Mouse (Mus musculus): ENCODE measurements at regions not wholly inside any gene's neighbourhood (a gene's known extent, or its start where the extent isn't known, plus 50 kb on each side); places are given as distances from the start of the nearest gene placed in this dataset.

- no peaks in the 10 kb centered on the region for H3K79me2 ChIP-seq (ENCODE audit: control insufficient read depth, insufficient read depth, low read length)
- H3K4me1 ChIP-seq (ENCODE audit: control insufficient read depth, insufficient read depth, low read length) = peaks cover 3% of the 10 kb centered on the region
- H3K27ac ChIP-seq (replicated peaks; ENCODE audit: insufficient read depth, low read depth, low read length) = no peak overlapping the region
- peak; percentile 19 for DNase-seq (ENCODE audit: extremely low read depth, low read depth, low spot score)
- no peak overlapping the region for H3K4me3 ChIP-seq (ENCODE audit: insufficient read depth, low read depth, low read length)
- H3K9ac ChIP-seq (ENCODE audit: low read depth, low read length) = no peak overlapping the region
- no peaks in the 10 kb centered on the region for H3K36me3 ChIP-seq (ENCODE audit: control insufficient read depth, insufficient read depth, low read length)
- no peaks in the 10 kb centered on the region for H3K27me3 ChIP-seq (ENCODE audit: control insufficient read depth, insufficient read depth, low read length)
- TF ChIP-seq CTCF (IDR thresholded peaks at IDR 0.05; ENCODE audit: low read depth, low read length) (no peak), POLR2A (IDR thresholded peaks at IDR 0.05; ENCODE audit: extremely low read depth, insufficient read depth, low read length) (no peak)
- WGBS = 84% methylated on average over 1 of the region's 1 CpGs
Observed at GRCm38 (mm10) chr3:52173490-52173889, 68.6 kb upstream of the Maml3 start.

GRCm38 (mm10) chr3:52176108-52176507 is 71.2 kb upstream of the Maml3 start:
- no peak overlapping the region for H3K4me3 ChIP-seq (ENCODE audit: insufficient read depth, low read depth, low read length)
- H3K79me2 ChIP-seq (ENCODE audit: control insufficient read depth, insufficient read depth, low read length) = no peaks in the 10 kb centered on the region
- 80% methylated on average over 8 of the region's 8 CpGs for WGBS
- no peaks in the 10 kb centered on the region for H3K27me3 ChIP-seq (ENCODE audit: control insufficient read depth, insufficient read depth, low read length)
- H3K4me1 ChIP-seq (ENCODE audit: control insufficient read depth, insufficient read depth, low read length) = peaks cover 3% of the 10 kb centered on the region
- H3K9ac ChIP-seq (ENCODE audit: low read depth, low read length) = no peak overlapping the region
- H3K27ac ChIP-seq (replicated peaks; ENCODE audit: insufficient read depth, low read depth, low read length) = no peak overlapping the region
- no peaks in the 10 kb centered on the region for H3K36me3 ChIP-seq (ENCODE audit: control insufficient read depth, insufficient read depth, low read length)
- TF ChIP-seq POLR2A (IDR thresholded peaks at IDR 0.05; ENCODE audit: extremely low read depth, insufficient read depth, low read length) = no peak
- no peak for TF ChIP-seq CTCF (IDR thresholded peaks at IDR 0.05; ENCODE audit: low read depth, low read length)
- no peak for DNase-seq (ENCODE audit: extremely low read depth, low read depth, low spot score)

- H3K79me2 ChIP-seq (ENCODE audit: control insufficient read depth, insufficient read depth, low read length) = no peaks in the 10 kb centered on the region
- no peak overlapping the region for H3K4me3 ChIP-seq (ENCODE audit: insufficient read depth, low read depth, low read length)
- TF ChIP-seq CTCF (IDR thresholded peaks at IDR 0.05; ENCODE audit: low read depth, low read length) = no peak
- no peak for TF ChIP-seq POLR2A (IDR thresholded peaks at IDR 0.05; ENCODE audit: extremely low read depth, insufficient read depth, low read length)
- no peaks in the 10 kb centered on the region for H3K4me1 ChIP-seq (ENCODE audit: control insufficient read depth, insufficient read depth, low read length)
- 88% methylated on average over 9 of the region's 9 CpGs for WGBS
- H3K27ac ChIP-seq (replicated peaks; ENCODE audit: insufficient read depth, low read depth, low read length) = no peak overlapping the region
- no peaks in the 10 kb centered on the region for H3K27me3 ChIP-seq (ENCODE audit: control insufficient read depth, insufficient read depth, low read length)
- H3K36me3 ChIP-seq (ENCODE audit: control insufficient read depth, insufficient read depth, low read length) = no peaks in the 10 kb centered on the region
- H3K9ac ChIP-seq (ENCODE audit: low read depth, low read length) = no peak overlapping the region
- DNase-seq (ENCODE audit: extremely low read depth, low read depth, low spot score) = no peak
Observed at GRCm38 (mm10) chr3:52178851-52179250, 74.0 kb upstream of the Maml3 start.

- H3K27ac ChIP-seq (replicated peaks; ENCODE audit: insufficient read depth, low read depth, low read length) = no peak overlapping the region
- no peak overlapping the region for H3K4me3 ChIP-seq (ENCODE audit: insufficient read depth, low read depth, low read length)
- 46% methylated on average over 12 of the region's 12 CpGs for WGBS
- no peaks in the 10 kb centered on the region for H3K36me3 ChIP-seq (ENCODE audit: control insufficient read depth, insufficient read depth, low read length)
- no peak for DNase-seq (ENCODE audit: extremely low read depth, low read depth, low spot score)
- no peaks in the 10 kb centered on the region for H3K27me3 ChIP-seq (ENCODE audit: control insufficient read depth, insufficient read depth, low read length)
- no peaks in the 10 kb centered on the region for H3K79me2 ChIP-seq (ENCODE audit: control insufficient read depth, insufficient read depth, low read length)
- no peak overlapping the region for H3K9ac ChIP-seq (ENCODE audit: low read depth, low read length)
- H3K4me1 ChIP-seq (ENCODE audit: control insufficient read depth, insufficient read depth, low read length) = no peaks in the 10 kb centered on the region
- TF ChIP-seq POLR2A (IDR thresholded peaks at IDR 0.05; ENCODE audit: extremely low read depth, insufficient read depth, low read length) = no peak
- no peak for TF ChIP-seq CTCF (IDR thresholded peaks at IDR 0.05; ENCODE audit: low read depth, low read length)
Observed at GRCm38 (mm10) chr3:52179686-52180085, 74.8 kb upstream of the Maml3 start.

GRCm38 (mm10) chr3:52180306-52180705 is 75.4 kb upstream of the Maml3 start:
- H3K27ac ChIP-seq (replicated peaks; ENCODE audit: insufficient read depth, low read depth, low read length) = peak overlapping the region; percentile 7; the same call in 1 of the 2 replicates
- no peaks in the 10 kb centered on the region for H3K36me3 ChIP-seq (ENCODE audit: control insufficient read depth, insufficient read depth, low read length)
- TF ChIP-seq POLR2A (IDR thresholded peaks at IDR 0.05; ENCODE audit: extremely low read depth, insufficient read depth, low read length) (no peak), CTCF (IDR thresholded peaks at IDR 0.05; ENCODE audit: low read depth, low read length) (no peak)
- WGBS = 51% methylated on average over 8 of the region's 8 CpGs
- no peak overlapping the region for H3K4me3 ChIP-seq (ENCODE audit: insufficient read depth, low read depth, low read length)
- H3K79me2 ChIP-seq (ENCODE audit: control insufficient read depth, insufficient read depth, low read length) = no peaks in the 10 kb centered on the region
- H3K4me1 ChIP-seq (ENCODE audit: control insufficient read depth, insufficient read depth, low read length) = no peaks in the 10 kb centered on the region
- DNase-seq (ENCODE audit: extremely low read depth, low read depth, low spot score) = no peak
- no peaks in the 10 kb centered on the region for H3K27me3 ChIP-seq (ENCODE audit: control insufficient read depth, insufficient read depth, low read length)
- H3K9ac ChIP-seq (ENCODE audit: low read depth, low read length) = no peak overlapping the region

- Histone ChIP-seq H3K36me3 (ENCODE audit: control insufficient read depth, insufficient read depth, low read length) (no peaks in the 10 kb centered on the region), H3K27ac (replicated peaks; ENCODE audit: insufficient read depth, low read depth, low read length) (peak overlapping the region; percentile 19; the same call in 1 of the 2 replicates), H3K4me1 (ENCODE audit: control insufficient read depth, insufficient read depth, low read length) (no peaks in the 10 kb centered on the region), H3K79me2 (ENCODE audit: control insufficient read depth, insufficient read depth, low read length) (no peaks in the 10 kb centered on the region), H3K9ac (ENCODE audit: low read depth, low read length) (no peak overlapping the region), H3K4me3 (ENCODE audit: insufficient read depth, low read depth, low read length) (no peak overlapping the region), H3K27me3 (ENCODE audit: control insufficient read depth, insufficient read depth, low read length) (no peaks in the 10 kb centered on the region)
- DNase-seq (ENCODE audit: extremely low read depth, low read depth, low spot score) = peak; percentile 26
- 36% methylated on average over 10 of the region's 10 CpGs for WGBS
- TF ChIP-seq CTCF (IDR thresholded peaks at IDR 0.05; ENCODE audit: low read depth, low read length) (no peak), POLR2A (IDR thresholded peaks at IDR 0.05; ENCODE audit: extremely low read depth, insufficient read depth, low read length) (no peak)
Observed at GRCm38 (mm10) chr3:52180785-52181184, 75.9 kb upstream of the Maml3 start.
